Comparison of ENCODE assay signal across 14 mouse cellular contexts in genomic region chr1:40824517-40824916, GRCm38 (mm10). TPM values are rescaled to one million over a fixed set of nuclear protein-coding genes. Genes with fewer than 3 reads are reported as not detected.
"Had no signal": no experiment of that assay in that cellular context is flagged by ENCODE, and none has a peak within 500 bp of the region (broad histone marks: within the 10 kb centered on the region; RNA-seq: fewer than 3 reads in every experiment).

No protein-coding gene starts in this region.

- H3K4me1 ChIP-seq: liver, embryonic 15.5 days; midbrain, embryonic 13.5 days; neural tube, embryonic 13.5 days had no signal

- H3K9ac ChIP-seq: liver, embryonic 15.5 days; midbrain, embryonic 13.5 days; neural tube, embryonic 13.5 days had no signal

- H3K36me3 ChIP-seq: liver, embryonic 15.5 days; midbrain, embryonic 13.5 days; neural tube, embryonic 13.5 days had no signal

- H3K27ac ChIP-seq: liver, embryonic 15.5 days; midbrain, embryonic 13.5 days; neural tube, embryonic 13.5 days; stomach, postnatal 0 days had no signal

- H3K9me3 ChIP-seq: liver, embryonic 15.5 days; midbrain, embryonic 13.5 days; neural tube, embryonic 13.5 days had no signal

- ATAC-seq: lung, postnatal 0 days; midbrain, embryonic 13.5 days had no signal

- H3K4me3 ChIP-seq: liver, embryonic 15.5 days; midbrain, embryonic 13.5 days; neural tube, embryonic 13.5 days had no signal

- H3K4me2 ChIP-seq: liver, embryonic 11.5 days; liver, embryonic 15.5 days; midbrain, embryonic 13.5 days; neural tube, embryonic 13.5 days had no signal

- DNase-seq: kidney, postnatal 14 days; left cerebral cortex, postnatal 4 days; lung, adult 2 months; lung, postnatal 36 days; right cerebral cortex, adult 18-20 months; thymus, postnatal 4 days had no signal

- H3K27me3 ChIP-seq: liver, embryonic 15.5 days; midbrain, embryonic 13.5 days; neural tube, embryonic 13.5 days had no signal

RNA-seq across cellular contexts. Expression of gene Tmem182, which starts 19.1 kb away (rescaled TPM):
- total RNA-seq: megakaryocyte progenitor cell, adult 5-6 weeks; monocyte, adult 5-6 weeks had no signal
